Mouse (Mus musculus) neural tube, embryonic 13.5 days (tissue): ENCODE measurements at regions not wholly inside any gene's neighbourhood (a gene's known extent, or its start where the extent isn't known, plus 50 kb on each side); places are given as distances from the start of the nearest gene placed in this dataset.

Experiments used
- ATAC-seq: fragments of 200-750 bp; cut with Nextera tagmentation; 2 replicates; pipeline ENCODE4 v1.8.0; 2017; ENCODE audit warnings: low read depth, mild to moderate bottlenecking, moderate TSS enrichment, moderate library complexity
- H3K27ac ChIP-seq: fragments of 300-500 bp; sonication (generic); replicated peaks from 2 replicates; pipeline ENCODE4 v1.5.1; 2015; ENCODE audit warnings: moderate library complexity, mild to moderate bottlenecking, inconsistent platforms
- H3K27me3 ChIP-seq: fragments of 300-500 bp; sonication (generic); 2 replicates; pipeline ENCODE4 v1.6.1; 2015; ENCODE audit warnings: mild to moderate bottlenecking, inconsistent platforms
- H3K36me3 ChIP-seq: fragments of 300-500 bp; sonication (generic); 2 replicates; pipeline ENCODE4 v1.6.1; 2015; ENCODE audit warnings: mild to moderate bottlenecking, inconsistent platforms
- H3K4me1 ChIP-seq: fragments of 300-500 bp; sonication (generic); replicated peaks from 2 replicates; pipeline ENCODE4 v1.6.1; 2015; ENCODE audit warnings: inconsistent platforms
- H3K4me2 ChIP-seq: fragments of 300-500 bp; sonication (generic); 2 replicates; pipeline ENCODE4 v1.6.1; 2015; ENCODE audit warnings: inconsistent platforms, mild to moderate bottlenecking, moderate library complexity
- H3K4me3 ChIP-seq: fragments of 300-500 bp; sonication (generic); 2 replicates; pipeline ENCODE4 v1.5.1; 2015; ENCODE audit warnings: mild to moderate bottlenecking, inconsistent platforms
- H3K9ac ChIP-seq: fragments of 300-500 bp; sonication (generic); 2 replicates; pipeline ENCODE4 v1.6.1; 2015; ENCODE audit warnings: moderate library complexity, mild to moderate bottlenecking, inconsistent platforms
- H3K9me3 ChIP-seq: fragments of 300-500 bp; sonication (generic); 2 replicates; pipeline ENCODE4 v1.6.1; 2016; ENCODE audit warnings: inconsistent platforms
- WGBS: fragments of 180-500 bp; shearing (Covaris S2); methylation state at CpG from one replicate; pipeline ENCODE4 v1.1.7; 2015; 5-methylcytosine and 5-hydroxymethylcytosine counted together

DNA sequence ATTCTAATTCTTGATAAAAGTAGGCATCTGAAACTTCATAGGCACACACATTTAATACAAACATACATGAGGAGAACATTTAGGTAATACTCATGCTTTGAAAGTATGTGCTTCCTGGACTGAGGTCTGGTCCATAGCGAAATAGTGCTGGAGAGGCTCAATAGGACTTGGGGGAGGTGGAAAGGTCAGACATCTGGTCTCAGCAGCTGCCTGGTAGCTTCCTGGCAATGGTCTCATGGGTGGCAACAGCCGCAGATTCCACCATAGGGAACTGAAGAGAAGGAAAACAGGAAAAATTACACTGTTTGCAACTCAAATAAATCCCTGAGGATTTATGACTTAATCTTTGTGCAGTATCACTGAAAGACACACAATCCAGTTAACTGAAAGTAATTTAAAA, 174.0 kb downstream of the Icos start:
- Histone ChIP-seq H3K4me1 (peaks cover 7% of the 10 kb centered on the region), H3K9ac (no peak overlapping the region), H3K27me3 (no peaks in the 10 kb centered on the region), H3K9me3 (no peaks in the 10 kb centered on the region), H3K4me2 (no peak overlapping the region), H3K36me3 (no peaks in the 10 kb centered on the region), H3K27ac (no peak overlapping the region), H3K4me3 (no peak overlapping the region)
- no peak for ATAC-seq
- WGBS = 57% methylated on average over 2 of the region's 2 CpGs

DNA sequence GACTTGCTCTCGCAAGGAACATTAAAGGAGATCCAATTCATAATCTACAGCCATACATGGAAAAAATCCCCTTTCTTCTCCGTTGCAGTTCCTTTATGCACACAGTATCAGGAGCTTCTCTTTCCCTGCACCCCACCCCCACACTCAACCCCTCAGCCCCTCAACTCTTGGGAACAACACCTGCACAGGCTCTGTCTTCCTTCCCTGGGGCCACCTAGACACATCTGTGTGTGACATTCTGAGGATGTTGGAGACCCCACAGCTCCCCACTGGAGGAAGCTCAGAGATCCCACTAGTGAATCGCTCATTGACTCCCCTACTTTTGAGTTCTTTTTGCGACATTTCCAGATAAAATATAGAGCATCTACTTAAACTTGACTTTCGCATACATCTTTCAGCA, 174.4 kb downstream of the Icos start:
- no peak overlapping the region for H3K9ac ChIP-seq
- H3K4me2 ChIP-seq = no peak overlapping the region
- H3K27ac ChIP-seq = peak overlapping the region; percentile 33; the same call in 1 of the 2 replicates
- H3K9me3 ChIP-seq = no peaks in the 10 kb centered on the region
- WGBS = 81% methylated on average over 5 of the region's 5 CpGs
- peaks cover 3% of the 10 kb centered on the region for H3K4me1 ChIP-seq
- H3K4me3 ChIP-seq = no peak overlapping the region
- H3K27me3 ChIP-seq = no peaks in the 10 kb centered on the region
- no peaks in the 10 kb centered on the region for H3K36me3 ChIP-seq
- no peak for ATAC-seq

DNA sequence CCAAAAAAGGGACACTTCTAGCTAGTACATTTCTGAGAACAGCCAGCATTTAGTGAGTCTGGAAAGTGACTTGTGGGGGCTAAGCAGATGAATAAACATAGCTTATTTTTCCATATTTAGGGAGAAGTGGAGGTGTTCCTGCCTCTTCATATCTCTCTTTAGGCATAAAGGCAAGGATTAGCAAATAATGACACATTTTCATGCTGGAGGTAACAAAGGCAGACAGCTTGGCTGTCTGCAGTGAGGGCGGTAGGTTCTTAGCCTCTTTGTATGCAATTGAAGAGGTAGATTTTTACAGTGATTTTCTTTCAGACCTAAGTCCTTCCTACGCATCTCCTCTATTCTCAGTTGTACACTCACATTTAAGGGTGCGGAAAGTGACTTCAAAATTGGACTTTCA, 176.5 kb downstream of the Icos start:
- Histone ChIP-seq H3K4me1 (peaks cover 7% of the 10 kb centered on the region; the same call in 1 of the 2 replicates), H3K36me3 (no peaks in the 10 kb centered on the region), H3K9ac (no peak overlapping the region), H3K27me3 (no peaks in the 10 kb centered on the region), H3K27ac (no peak overlapping the region), H3K4me2 (no peak overlapping the region), H3K9me3 (no peaks in the 10 kb centered on the region), H3K4me3 (no peak overlapping the region)
- ATAC-seq = no peak
- WGBS = 97% methylated on average over 3 of the region's 3 CpGs

DNA sequence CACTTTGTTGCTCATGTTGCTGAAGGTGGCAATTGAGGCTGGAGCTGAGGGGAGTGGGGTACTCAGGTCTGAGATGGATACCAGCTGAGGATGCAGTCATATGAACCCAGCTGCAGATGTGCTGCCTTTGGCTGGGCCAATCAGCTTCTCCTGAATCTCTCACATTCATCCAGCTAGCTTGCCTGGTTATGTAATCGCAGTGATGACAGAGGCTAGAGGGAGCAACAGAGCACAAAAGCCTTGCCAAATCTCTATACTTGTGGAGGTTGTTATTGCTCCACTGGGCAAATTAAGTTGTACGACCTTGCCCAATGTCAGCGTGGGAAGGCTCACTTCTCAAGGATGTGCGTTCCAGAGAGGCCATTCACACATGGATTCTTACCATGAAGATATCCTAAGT, 179.5 kb downstream of the Icos start:
- H3K4me2 ChIP-seq = no peak overlapping the region
- WGBS = 69% methylated on average over 4 of the region's 4 CpGs
- H3K27ac ChIP-seq = no peak overlapping the region
- no peak for ATAC-seq
- 0 out of 2 replicates have a peak, but pooled peaks cover 3% of the 10 kb centered on the region for H3K4me1 ChIP-seq
- H3K9me3 ChIP-seq = no peaks in the 10 kb centered on the region
- H3K36me3 ChIP-seq = no peaks in the 10 kb centered on the region
- H3K4me3 ChIP-seq = no peak overlapping the region
- H3K9ac ChIP-seq = no peak overlapping the region
- H3K27me3 ChIP-seq = no peaks in the 10 kb centered on the region

DNA sequence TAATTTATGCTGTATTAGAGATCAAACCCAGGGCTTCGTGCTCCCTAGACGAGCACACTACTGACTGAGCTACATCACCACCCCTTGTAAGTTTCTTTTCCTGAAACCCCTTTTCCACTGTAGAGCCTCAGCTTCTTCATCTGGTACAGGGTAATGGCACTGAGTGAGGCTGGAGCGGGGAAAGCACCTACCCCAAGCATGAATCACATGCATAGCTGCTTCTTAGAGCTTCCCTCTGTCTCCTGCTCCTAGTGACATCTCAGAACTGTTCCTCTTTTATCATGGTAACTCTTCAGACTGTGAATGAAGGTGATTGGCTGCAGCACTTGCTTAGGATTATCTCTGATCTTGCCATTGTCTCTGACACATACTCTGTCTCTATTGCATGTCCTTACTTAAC, 182.8 kb downstream of the Icos start:
- H3K4me2 ChIP-seq = no peak overlapping the region
- H3K4me3 ChIP-seq = no peak overlapping the region
- no peaks in the 10 kb centered on the region for H3K27me3 ChIP-seq
- no peaks in the 10 kb centered on the region for H3K9me3 ChIP-seq
- H3K4me1 ChIP-seq = 0 out of 2 replicates have a peak, but pooled peaks cover 3% of the 10 kb centered on the region
- no peak for ATAC-seq
- no peaks in the 10 kb centered on the region for H3K36me3 ChIP-seq
- WGBS = 79% methylated on average over 3 of the region's 3 CpGs
- H3K9ac ChIP-seq = no peak overlapping the region
- no peak overlapping the region for H3K27ac ChIP-seq

DNA sequence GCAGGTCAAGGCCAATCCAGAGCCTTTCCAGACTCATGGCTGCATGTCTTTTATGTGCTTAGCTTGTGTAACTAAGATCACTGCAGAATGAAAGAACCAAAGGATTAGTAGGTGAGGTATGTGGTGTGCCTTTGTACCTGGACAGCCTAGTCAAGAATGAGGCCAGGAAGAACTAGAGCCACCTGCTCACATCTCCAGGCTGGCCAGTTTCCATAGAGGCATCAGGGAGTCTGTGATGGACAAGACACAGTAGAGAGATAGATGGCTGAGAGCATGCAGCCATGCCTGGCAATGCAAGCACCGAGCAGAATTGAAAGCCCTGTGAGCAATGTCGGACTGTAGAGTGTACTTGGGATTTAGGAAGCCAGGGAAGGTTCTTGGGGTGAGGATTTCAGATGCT, 186.5 kb downstream of the Icos start:
- H3K9ac ChIP-seq = no peak overlapping the region
- no peak overlapping the region for H3K27ac ChIP-seq
- WGBS = 88% methylated on average over 2 of the region's 2 CpGs
- H3K36me3 ChIP-seq = no peaks in the 10 kb centered on the region
- no peak overlapping the region for H3K4me2 ChIP-seq
- H3K27me3 ChIP-seq = no peaks in the 10 kb centered on the region
- no peaks in the 10 kb centered on the region for H3K4me1 ChIP-seq
- H3K9me3 ChIP-seq = no peaks in the 10 kb centered on the region
- H3K4me3 ChIP-seq = no peak overlapping the region
- no peak for ATAC-seq

DNA sequence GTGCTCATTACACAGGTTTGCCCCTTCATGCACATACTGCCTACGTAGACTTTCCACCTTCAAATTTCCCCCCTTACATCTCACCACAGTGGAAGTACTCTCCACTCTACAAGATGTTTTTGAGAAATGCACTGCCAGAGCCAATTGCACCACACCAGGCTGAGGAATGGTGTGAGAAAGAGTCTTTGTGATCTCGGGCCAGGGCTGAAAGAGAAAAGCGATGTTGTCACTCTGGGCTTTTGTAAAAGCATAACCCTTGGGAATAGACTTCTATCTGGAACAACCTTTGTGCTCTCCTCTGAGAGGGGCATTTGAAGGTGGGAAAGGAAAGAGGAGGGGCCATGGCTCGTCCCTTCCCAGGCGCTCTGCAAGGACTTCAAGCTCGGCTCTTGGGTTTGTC, 194.2 kb downstream of the Icos start:
- Histone ChIP-seq H3K4me2 (no peak overlapping the region), H3K4me1 (no peaks in the 10 kb centered on the region), H3K27ac (no peak overlapping the region), H3K9me3 (no peaks in the 10 kb centered on the region), H3K4me3 (no peak overlapping the region), H3K36me3 (no peaks in the 10 kb centered on the region), H3K27me3 (no peaks in the 10 kb centered on the region), H3K9ac (no peak overlapping the region)
- ATAC-seq = no peak
- WGBS = 82% methylated on average over 6 of the region's 6 CpGs

DNA sequence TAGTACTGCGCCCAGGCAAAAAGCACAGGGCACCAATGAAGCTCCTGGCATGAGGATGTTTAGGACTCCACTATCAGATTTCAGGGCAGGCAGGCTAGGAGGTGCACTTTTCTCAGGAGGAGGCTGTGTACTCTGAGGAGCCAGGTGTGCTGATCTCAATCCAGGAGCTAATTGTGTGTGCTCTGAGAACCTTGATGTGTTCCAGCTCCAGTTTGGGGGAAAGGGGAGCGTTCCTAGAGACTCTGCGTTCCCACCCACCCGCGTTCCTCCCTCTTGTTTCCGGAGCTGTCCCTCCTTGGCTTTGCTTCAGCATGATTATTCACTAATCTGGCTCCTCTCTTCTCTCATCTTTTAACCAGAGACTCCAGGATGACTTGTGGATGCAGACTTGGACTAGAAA, 195.2 kb downstream of the Icos start:
- H3K4me2 ChIP-seq = no peak overlapping the region
- H3K36me3 ChIP-seq = no peaks in the 10 kb centered on the region
- ATAC-seq = no peak
- H3K27ac ChIP-seq = no peak overlapping the region
- H3K4me3 ChIP-seq = no peak overlapping the region
- H3K9me3 ChIP-seq = no peaks in the 10 kb centered on the region
- no peaks in the 10 kb centered on the region for H3K27me3 ChIP-seq
- no peaks in the 10 kb centered on the region for H3K4me1 ChIP-seq
- 91% methylated on average over 6 of the region's 6 CpGs for WGBS
- H3K9ac ChIP-seq = no peak overlapping the region

DNA sequence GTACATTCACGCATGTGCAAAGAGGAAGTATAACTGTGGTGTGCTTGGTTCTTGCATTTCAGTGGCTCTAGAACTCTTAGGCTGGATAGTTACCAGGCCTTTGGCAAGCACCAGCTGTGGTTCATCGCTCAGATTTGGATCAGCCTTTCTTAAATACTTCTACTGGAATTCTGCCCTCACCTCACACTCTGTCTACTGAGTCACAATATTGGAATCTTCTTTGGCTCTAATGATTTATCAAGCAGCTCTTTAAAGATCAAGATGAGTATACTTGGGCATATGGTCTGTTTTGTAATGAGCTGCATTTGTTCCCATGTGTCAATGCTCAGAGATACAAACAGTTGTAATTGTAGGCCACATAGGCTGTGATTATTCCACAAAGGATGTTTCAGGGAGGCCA, 197.5 kb downstream of the Icos start:
- peaks cover 14% of the 10 kb centered on the region for H3K4me1 ChIP-seq
- WGBS = 82% methylated on average over 2 of the region's 2 CpGs
- no peaks in the 10 kb centered on the region for H3K36me3 ChIP-seq
- ATAC-seq = no peak
- H3K27me3 ChIP-seq = no peaks in the 10 kb centered on the region
- no peak overlapping the region for H3K27ac ChIP-seq
- no peak overlapping the region for H3K4me2 ChIP-seq
- no peaks in the 10 kb centered on the region for H3K9me3 ChIP-seq
- no peak overlapping the region for H3K4me3 ChIP-seq
- H3K9ac ChIP-seq = no peak overlapping the region

DNA sequence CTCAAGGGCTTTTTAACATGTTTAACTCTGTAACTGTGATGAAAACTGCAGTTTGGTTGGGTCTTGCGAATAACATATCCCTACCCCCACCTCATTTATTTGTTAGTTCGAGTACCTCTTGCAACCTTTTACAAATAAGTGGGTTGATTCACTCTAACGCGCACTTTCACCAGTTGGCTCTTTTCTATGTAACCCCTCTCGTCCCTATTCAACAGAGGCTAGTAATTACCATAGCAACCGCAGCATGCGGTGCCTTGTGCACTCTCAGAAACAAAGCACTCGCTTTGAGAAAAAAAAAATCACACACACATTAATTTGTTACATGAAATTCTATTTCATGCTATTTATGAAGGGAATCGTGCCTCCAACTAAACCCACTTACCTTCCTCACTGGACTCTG, 201.7 kb downstream of the Icos start:
- peak; percentile 49; the same call in 1 of the 2 replicates for ATAC-seq
- 0 out of 2 replicates have a peak overlapping the region, but pooled peaks have one; percentile 49 for H3K9ac ChIP-seq
- H3K4me3 ChIP-seq = no peak overlapping the region
- 19% methylated on average over 9 of the region's 9 CpGs for WGBS
- H3K4me2 ChIP-seq = peak overlapping the region; percentile 24; the same call in 1 of the 2 replicates
- no peaks in the 10 kb centered on the region for H3K9me3 ChIP-seq
- no peaks in the 10 kb centered on the region for H3K36me3 ChIP-seq
- no peaks in the 10 kb centered on the region for H3K27me3 ChIP-seq
- H3K4me1 ChIP-seq = peaks cover 34% of the 10 kb centered on the region
- peak overlapping the region; percentile 85 for H3K27ac ChIP-seq

DNA sequence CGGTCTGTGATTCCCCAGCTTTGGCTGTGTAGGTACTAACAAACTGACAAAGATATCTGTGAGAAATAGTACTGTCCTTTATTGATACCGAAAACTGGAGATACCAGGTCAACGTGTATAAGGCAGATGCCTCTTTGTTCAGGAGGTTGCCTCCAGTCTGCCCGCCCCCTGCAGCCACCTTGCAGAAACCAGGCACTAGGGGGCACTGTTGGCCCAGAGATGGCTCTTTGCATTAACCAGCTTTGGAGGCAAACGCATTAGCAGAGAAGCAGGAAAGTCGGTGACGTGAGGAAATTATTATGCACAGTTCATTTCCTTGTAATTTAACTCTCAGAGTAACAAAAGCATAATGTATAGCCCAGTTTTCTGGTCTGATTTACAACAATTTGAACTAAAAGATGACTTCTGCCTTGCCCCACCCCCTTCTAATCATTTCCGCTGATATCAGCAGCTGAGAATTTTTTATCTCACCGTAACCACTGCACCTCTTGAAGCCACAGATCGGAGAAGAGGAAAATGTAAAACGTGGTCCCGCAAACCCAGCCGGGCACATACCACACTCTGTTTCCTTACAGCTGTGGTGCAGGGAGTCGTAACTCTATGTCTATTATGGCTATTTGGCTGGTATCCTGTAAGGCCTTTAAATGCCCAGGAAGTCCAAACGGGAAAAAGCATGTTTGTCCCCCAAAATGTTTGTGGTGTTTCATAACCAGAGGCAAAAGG, 203.5 kb downstream of the Icos start:
- Histone ChIP-seq H3K9ac (peak overlapping the region; percentile 54), H3K4me2 (peak overlapping the region; percentile 51), H3K27ac (peak overlapping the region; percentile 85), H3K36me3 (no peaks in the 10 kb centered on the region), H3K27me3 (no peaks in the 10 kb centered on the region), H3K4me3 (0 out of 2 replicates have a peak overlapping the region, but pooled peaks have one; percentile 10), H3K9me3 (no peaks in the 10 kb centered on the region), H3K4me1 (peaks cover 34% of the 10 kb centered on the region)
- 15% methylated on average over 15 of the region's 15 CpGs for WGBS
- ATAC-seq = peak; percentile 83

DNA sequence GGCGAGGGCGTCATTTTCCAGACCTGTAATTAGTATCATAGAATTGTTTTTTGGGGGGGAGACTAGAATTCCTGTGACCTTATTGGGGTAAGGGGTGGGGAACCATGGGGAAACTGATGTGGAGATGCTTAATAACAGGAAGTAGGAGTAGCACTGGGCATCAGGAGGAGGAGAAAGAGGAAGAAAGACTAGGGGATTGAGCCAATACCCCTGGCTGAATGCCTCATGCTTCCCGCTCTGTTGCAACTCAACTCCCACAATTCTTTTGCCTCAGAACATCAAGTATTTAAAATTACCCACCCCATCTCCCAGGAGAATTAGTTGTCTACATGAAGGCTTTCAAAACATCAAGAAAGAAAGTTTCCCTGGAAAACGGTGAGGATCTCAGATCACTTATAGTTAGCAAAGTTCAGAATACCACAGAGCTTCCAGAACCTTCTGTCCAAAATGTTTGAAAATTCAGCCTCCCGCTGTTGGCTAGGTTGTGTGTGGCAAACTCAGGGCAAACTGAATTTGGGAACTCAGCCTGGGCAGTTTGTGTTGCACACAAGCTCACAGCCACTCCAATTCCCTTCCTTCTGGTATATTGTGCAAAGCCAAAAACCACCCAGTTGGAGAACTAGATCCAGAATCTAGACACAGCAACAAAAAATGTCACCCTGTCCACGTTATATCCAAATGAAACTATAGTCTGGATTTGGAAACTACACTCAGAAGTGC, 209.8 kb downstream of the Icos start:
- 77% methylated on average over 6 of the region's 6 CpGs for WGBS
- no peak for ATAC-seq
- H3K9me3 ChIP-seq = no peaks in the 10 kb centered on the region

More for the DNA sequence above, 209.8 kb downstream of the Icos start:
- no peaks in the 10 kb centered on the region for H3K36me3 ChIP-seq
- H3K4me3 ChIP-seq = no peak overlapping the region
- no peak overlapping the region for H3K4me2 ChIP-seq
- no peak overlapping the region for H3K27ac ChIP-seq
- H3K27me3 ChIP-seq = no peaks in the 10 kb centered on the region
- H3K4me1 ChIP-seq = no peaks in the 10 kb centered on the region
- no peak overlapping the region for H3K9ac ChIP-seq
